Mouse (Mus musculus) spleen, adult 2 months (tissue): ENCODE measurements around the gene Zc3h12d. TPM values are rescaled to one million over a fixed set of nuclear protein-coding genes. Genes with fewer than 3 reads are reported as not detected.

Source experiments
- DNase-seq, 2 experiments: peaks; one replicate each; pipeline versions ENCODE4 v3.0.0 to v3.0.0-alpha.2; 2012 to 2021; ENCODE audit warnings: low spot score in 2 of 2, low read depth in 1 of 2
- H3K27ac ChIP-seq: fragments of 200-500 bp; 2 replicates; pipeline ENCODE4 v1.5.1; 2012; ENCODE audit warnings: low read length, inconsistent platforms; ENCODE audit not compliant: insufficient read depth
- H3K27me3 ChIP-seq: fragments of 200-500 bp; 2 replicates; pipeline ENCODE4 v1.6.1; 2012; ENCODE audit warnings: mild to moderate bottlenecking, moderate library complexity, low read length, inconsistent platforms; ENCODE audit not compliant: control insufficient read depth, insufficient read depth
- H3K36me3 ChIP-seq: fragments of 200-500 bp; 2 replicates; pipeline ENCODE4 v1.6.1; 2012; ENCODE audit warnings: mild to moderate bottlenecking, low read length, inconsistent platforms; ENCODE audit not compliant: control insufficient read depth, insufficient read depth
- H3K4me1 ChIP-seq: fragments of 200-500 bp; 2 replicates; pipeline ENCODE4 v1.6.1; 2011; ENCODE audit warnings: inconsistent platforms; ENCODE audit not compliant: control insufficient read depth, insufficient read depth, insufficient read length
- H3K4me3 ChIP-seq: fragments of 200-500 bp; 2 replicates; pipeline ENCODE4 v1.5.1; 2011; ENCODE audit warnings: mild to moderate bottlenecking, inconsistent platforms; ENCODE audit not compliant: insufficient read depth, insufficient read length; ENCODE audit errors: extremely low read depth
- CTCF ChIP-seq: fragments of 200-500 bp; IDR thresholded peaks from 2 replicates; pipeline ENCODE4 v1.5.1; 2011; ENCODE audit warnings: mild to moderate bottlenecking, inconsistent platforms; ENCODE audit not compliant: insufficient read depth, insufficient read length, insufficient replicate concordance; ENCODE audit errors: extremely low read depth
- POLR2A ChIP-seq: fragments of 200-500 bp; IDR thresholded peaks from 2 replicates; pipeline ENCODE4 v1.6.1; 2011; ENCODE audit warnings: low read depth, low read length, inconsistent platforms
- WGBS: fragments of 180-500 bp; shearing (Covaris S2); methylation state at CpG from one replicate; pipeline ENCODE4 v1.1.7; 2018; 5-methylcytosine and 5-hydroxymethylcytosine counted together
- polyA plus RNA-seq: library from polyadenylated mRNA; depleted of rRNA; stranded (reverse); fragments of >200 nt; gene quantifications from 2 replicates; pipeline ENCODE4 v1.2.3, GENCODE M21; 2012

Zc3h12d gene
- polyA plus RNA-seq, 1 experiment: 18.3 TPM

DNA sequence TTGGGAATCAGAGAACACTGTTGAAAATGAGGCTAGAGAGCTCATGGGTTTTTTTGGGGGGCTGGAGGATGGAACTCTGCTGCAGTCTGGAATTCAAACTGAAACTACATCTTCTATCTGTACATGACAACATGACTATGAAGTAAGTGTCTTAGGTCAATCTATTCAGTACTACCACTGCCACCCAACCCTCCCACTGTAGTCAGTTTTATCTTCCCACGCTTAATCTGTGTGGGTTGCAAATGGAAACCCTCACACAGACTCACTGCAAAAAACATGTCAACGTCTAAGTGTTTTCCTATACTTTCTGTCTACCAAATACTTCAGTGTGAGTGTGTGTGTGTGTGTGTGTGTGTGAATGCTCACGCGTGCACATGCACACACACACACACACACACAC lies 10.9 kb downstream of the Zc3h12d start:
- H3K27ac ChIP-seq: no peak overlapping the region
- no peak for DNase-seq
- WGBS: 64% methylated on average over 4 of the region's 4 CpGs
- TF ChIP-seq POLR2A (no peak), CTCF (no peak)
- H3K27me3 ChIP-seq: no peaks in the 10 kb centered on the region
- peaks cover 59% of the 10 kb centered on the region for H3K4me1 ChIP-seq
- H3K4me3 ChIP-seq: no peak overlapping the region
- peaks cover 10% of the 10 kb centered on the region for H3K36me3 ChIP-seq

DNA sequence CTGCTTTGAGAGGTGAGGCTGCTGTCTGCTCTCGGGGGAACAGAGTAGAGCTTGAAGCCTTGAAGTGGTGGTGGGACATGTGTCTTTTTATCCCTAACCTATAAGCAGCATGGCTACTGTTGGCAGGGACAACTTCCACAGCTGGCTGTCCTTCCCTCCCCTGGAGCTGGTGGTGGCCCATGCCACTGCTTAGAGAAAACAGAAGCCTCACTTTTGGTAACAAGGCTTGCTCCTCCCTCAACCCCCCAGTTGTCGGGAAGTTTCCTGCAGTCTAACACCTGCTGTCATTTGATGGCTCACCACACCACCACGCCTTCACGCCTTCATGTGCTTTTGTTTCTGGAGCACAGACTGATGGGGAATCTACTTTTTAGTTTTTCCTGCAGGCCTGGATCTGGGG lies 11.9 kb downstream of the Zc3h12d start:
- DNase-seq: no peak
- H3K4me1 ChIP-seq: peaks cover 57% of the 10 kb centered on the region
- H3K36me3 ChIP-seq: peaks cover 9% of the 10 kb centered on the region
- no peaks in the 10 kb centered on the region for H3K27me3 ChIP-seq
- no peak for TF ChIP-seq POLR2A
- TF ChIP-seq CTCF: no peak
- 38% methylated on average over 4 of the region's 4 CpGs for WGBS
- no peak overlapping the region for H3K4me3 ChIP-seq
- peak overlapping the region; percentile 14; the same call in 1 of the 2 replicates for H3K27ac ChIP-seq

DNA sequence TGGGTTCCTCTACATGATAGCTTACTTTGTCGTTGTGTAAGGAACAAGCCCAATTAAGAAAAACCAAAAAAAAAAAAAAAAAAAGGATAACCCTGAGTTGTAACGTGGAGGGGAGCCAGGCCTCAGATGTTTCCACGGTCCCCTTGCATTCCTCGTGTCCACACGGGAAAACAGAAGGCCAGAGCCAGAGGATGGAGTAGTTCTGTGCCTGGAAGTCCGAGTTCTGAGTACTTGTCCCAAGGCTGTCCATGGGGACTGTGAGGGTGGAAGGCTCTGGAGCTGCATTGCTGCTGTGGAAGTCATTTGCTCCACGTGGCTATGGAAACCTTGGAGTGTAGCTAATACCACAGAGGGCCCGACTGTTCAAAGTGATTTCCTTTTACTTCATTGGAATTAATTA lies 12.9 kb downstream of the Zc3h12d start:
- Histone ChIP-seq H3K27ac (no peak overlapping the region), H3K36me3 (peaks cover 5% of the 10 kb centered on the region), H3K4me1 (peaks cover 55% of the 10 kb centered on the region), H3K27me3 (no peaks in the 10 kb centered on the region), H3K4me3 (no peak overlapping the region)
- no peak for TF ChIP-seq POLR2A
- no peak for TF ChIP-seq CTCF
- DNase-seq: no peak
- 86% methylated on average over 8 of the region's 8 CpGs for WGBS

DNA sequence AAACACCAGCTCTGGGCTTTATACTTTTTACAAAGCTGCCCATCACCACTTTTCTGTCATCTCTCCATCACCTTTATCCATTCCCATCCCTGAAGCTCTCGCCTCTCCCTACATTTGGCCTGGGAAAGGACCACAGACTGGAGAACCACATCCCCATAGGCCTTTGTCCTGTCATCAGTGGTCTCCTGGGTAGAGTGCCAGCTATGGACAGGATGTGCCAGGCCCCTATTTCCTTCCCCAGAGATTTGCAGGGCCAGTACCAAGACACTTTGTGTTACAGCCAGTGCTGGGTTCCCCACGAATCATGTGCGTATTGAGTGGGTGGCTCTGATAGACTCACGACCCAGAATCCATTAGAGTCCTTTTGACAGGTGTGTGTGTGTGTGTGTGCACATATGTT lies 13.7 kb downstream of the Zc3h12d start:
- peak overlapping the region; percentile 90 for H3K27ac ChIP-seq

DNA sequence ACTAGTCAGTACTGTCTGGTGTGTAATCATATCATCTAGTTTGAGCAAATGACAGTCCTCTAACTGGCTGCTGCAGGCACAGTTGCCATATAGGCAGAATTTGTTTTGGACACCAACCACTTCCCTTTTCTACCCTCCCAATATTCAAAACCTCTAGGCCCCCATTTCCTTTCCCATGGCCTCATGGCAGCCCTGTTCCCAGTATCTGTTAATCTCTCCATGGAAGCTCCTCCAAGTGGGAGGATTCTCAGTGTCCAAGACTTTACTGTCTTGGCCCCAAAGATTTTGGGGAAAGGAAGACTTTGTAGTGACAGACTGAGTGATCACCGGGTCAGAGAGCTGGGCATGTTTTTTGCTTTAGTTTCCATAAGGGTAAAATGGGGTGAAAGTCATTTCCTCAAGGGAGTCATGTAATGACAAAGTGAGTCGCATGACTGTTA lies 14.9 kb downstream of the Zc3h12d start:
- TF ChIP-seq CTCF: no peak
- no peak for TF ChIP-seq POLR2A
- WGBS: 5% methylated on average over 2 of the region's 2 CpGs
- H3K36me3 ChIP-seq: peaks cover 5% of the 10 kb centered on the region
- H3K4me1 ChIP-seq: peaks cover 47% of the 10 kb centered on the region
- peak overlapping the region; percentile 90 for H3K27ac ChIP-seq
- peak in 1 of 2 experiments; percentile 63 for DNase-seq
- no peaks in the 10 kb centered on the region for H3K27me3 ChIP-seq
- no peak overlapping the region for H3K4me3 ChIP-seq

More for the DNA sequence above, 13.7 kb downstream of the Zc3h12d start:
- Histone ChIP-seq H3K27me3 (no peaks in the 10 kb centered on the region), H3K4me1 (peaks cover 52% of the 10 kb centered on the region), H3K4me3 (no peak overlapping the region), H3K36me3 (peaks cover 5% of the 10 kb centered on the region)
- WGBS: 69% methylated on average over 4 of the region's 4 CpGs
- no peak for TF ChIP-seq CTCF
- no peak for DNase-seq

DNA sequence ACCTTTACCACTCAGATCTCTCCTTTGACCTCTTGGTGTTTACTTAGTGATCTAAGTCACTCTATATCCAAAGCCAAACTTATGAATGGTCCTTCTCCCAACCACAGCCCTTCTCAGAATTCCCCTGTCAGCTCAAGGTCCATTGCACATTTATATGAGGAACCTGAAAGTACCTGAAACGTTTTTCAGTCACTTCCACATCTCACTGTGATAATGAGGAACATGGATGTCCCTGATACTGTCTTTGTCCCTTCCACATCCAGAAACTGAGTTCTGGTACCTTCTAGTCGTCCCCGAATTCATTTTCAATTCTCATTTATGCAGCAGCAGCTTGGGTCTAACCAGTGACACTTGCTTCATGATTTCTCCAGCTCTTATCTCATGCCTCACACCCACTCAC lies 19.6 kb downstream of the Zc3h12d start:
- H3K4me3 ChIP-seq: no peak overlapping the region
- peaks cover 13% of the 10 kb centered on the region for H3K36me3 ChIP-seq
- no peaks in the 10 kb centered on the region for H3K27me3 ChIP-seq
- no peak for DNase-seq
- WGBS: 47% methylated on average over 3 of the region's 3 CpGs
- H3K27ac ChIP-seq: no peak overlapping the region
- peaks cover 18% of the 10 kb centered on the region; the same call in 1 of the 2 replicates for H3K4me1 ChIP-seq
- TF ChIP-seq CTCF: no peak
- TF ChIP-seq POLR2A: no peak

DNA sequence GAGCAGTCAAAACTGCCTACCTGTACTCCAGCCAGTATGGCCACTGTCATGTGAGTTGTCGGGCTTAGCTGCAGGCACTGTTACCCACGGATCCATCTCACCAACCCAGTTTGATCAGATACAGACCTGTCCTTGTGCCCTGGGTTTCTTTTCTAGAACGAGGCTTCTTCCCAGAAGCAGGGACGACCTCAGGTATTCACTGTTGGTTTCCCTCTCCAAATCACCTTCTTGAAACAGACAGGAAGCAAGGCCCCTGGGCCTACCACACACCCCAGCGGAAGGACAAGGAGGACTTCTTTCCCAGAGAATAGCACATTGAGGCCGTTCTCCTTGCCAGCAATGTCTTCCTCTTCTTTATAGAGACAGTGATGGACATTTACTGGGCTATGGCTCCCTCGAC lies 28.2 kb downstream of the Zc3h12d start:
- WGBS: 88% methylated on average over 7 of the region's 7 CpGs
- Histone ChIP-seq H3K36me3 (peaks cover 37% of the 10 kb centered on the region), H3K4me3 (no peak overlapping the region), H3K27ac (no peak overlapping the region), H3K27me3 (no peaks in the 10 kb centered on the region), H3K4me1 (no peaks in the 10 kb centered on the region)
- TF ChIP-seq POLR2A (no peak), CTCF (no peak)
- DNase-seq: no peak
